Mouse (Mus musculus) monocyte, adult 2 months (primary cell): ENCODE data around the gene Ywhab.

Source experiments
- DNase-seq, 2 experiments: peaks; one replicate each; pipeline ENCODE4 v3.0.0; 2022; ENCODE audit warnings: low spot score in 2 of 2, low read depth in 1 of 2

Ywhab gene

DNA sequence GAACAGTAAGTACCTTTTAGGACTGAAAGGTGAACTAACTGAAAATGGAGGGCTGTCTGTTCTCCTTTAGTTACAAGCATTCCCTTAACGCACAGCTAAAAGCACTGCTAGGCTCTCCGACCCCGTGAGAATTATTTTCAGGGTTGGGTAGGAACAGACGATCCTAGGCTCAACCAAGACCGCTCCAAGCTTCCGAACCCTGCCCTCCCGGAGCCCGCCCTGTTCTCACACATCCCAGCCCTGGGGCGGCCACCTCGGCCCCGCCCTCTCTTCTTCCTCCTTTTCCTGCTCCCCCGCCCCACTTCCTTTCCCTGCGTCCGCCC, at the start of gene Ywhab:
Ywhab (plus strand) TSS at position 307 of the 323 bp plus-strand sequence.
- DNase-seq = no peak

DNA sequence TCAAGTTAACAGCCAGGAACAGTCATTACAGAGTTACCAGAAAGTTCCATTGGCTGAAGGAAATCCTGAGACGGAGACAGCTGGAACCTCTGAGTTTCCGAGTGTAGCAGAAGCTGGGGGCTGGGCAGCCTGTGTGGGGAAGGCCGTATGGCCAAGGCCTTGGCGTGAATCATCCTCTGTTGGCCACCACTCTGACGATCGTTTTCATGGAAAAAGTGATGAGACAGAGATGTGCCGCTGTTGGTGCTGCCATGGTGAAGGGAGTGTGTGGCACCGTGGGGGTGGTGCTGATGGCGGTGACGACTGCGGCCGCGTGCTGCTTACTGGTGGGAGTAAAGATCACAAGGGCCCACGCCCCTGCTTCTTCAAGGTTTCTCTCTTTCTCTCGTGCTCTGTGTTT, 48.5 kb upstream of the Ywhab start:
- no peak for DNase-seq

DNA sequence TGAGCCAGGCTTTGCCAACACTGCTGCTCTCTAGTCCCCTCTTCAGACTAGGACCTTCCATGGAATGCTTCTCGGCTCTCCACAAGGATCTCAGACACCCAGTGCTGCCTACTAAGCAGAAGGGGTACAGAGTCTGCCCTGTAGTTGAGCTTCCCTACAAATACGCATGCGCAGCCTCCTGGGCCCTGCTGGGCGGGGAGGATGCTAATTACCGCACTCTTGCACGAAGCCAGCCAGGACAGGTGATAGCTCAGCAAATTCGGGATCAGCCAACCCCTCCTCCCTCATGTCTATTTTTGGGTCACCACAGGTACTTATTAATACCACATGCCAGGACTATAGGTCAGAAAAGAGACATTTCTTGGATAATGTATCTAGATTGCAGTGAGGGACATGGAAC, 46.8 kb upstream of the Ywhab start:
- no peak for DNase-seq

DNA sequence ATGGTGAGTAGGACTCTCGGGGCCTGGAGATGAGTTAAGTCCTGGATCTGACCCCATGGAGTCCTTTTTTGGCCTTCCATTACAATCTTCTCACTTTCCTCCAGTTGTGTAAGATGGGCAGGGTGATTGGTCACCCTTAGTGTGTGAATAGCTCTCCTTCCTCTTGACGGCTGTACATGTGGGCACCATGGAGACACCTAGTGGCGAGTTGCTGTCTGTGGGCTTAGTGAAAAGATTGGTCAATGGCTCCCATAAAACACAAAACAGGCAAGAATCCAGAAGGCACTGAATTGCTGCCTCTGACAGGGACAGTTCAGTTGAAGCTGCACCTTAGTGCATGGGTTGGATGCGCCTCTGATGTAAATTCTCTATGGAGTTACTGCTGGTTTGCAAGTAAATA, 43.0 kb upstream of the Ywhab start:
- peak in 1 of 2 experiments; percentile 7 for DNase-seq

DNA sequence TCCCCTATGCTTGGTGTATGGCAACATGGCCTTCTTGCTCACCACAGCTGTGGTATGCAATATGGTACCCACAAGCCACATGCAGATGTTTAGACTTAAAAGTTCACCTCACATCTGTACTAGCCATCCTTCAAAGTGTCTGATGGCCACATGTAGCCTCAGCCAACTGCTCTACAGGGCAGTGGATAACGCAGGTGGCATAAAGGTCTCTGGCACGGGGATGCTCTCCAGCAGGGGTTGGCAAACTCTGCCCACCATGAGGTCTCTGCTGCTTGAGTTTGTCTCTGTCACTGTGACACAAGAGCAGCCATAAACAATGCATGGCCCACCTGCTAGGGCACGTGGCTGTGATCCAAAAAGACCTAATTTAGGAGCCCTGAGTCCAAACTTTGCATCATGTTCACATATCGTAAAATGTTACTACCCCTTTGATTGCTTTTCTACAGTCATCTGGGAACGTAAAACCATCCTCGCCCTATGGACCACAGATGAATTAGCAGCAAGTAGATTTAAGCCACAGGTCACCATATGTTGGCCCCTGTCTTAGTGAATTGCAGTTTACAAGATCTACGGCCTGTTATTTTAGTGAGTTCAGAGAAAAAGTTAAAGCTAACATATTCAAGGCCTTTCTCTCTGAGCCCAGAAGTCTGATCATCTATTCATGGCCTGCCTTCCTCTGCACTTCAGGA, 41.0 kb upstream of the Ywhab start:
- no peak for DNase-seq

DNA sequence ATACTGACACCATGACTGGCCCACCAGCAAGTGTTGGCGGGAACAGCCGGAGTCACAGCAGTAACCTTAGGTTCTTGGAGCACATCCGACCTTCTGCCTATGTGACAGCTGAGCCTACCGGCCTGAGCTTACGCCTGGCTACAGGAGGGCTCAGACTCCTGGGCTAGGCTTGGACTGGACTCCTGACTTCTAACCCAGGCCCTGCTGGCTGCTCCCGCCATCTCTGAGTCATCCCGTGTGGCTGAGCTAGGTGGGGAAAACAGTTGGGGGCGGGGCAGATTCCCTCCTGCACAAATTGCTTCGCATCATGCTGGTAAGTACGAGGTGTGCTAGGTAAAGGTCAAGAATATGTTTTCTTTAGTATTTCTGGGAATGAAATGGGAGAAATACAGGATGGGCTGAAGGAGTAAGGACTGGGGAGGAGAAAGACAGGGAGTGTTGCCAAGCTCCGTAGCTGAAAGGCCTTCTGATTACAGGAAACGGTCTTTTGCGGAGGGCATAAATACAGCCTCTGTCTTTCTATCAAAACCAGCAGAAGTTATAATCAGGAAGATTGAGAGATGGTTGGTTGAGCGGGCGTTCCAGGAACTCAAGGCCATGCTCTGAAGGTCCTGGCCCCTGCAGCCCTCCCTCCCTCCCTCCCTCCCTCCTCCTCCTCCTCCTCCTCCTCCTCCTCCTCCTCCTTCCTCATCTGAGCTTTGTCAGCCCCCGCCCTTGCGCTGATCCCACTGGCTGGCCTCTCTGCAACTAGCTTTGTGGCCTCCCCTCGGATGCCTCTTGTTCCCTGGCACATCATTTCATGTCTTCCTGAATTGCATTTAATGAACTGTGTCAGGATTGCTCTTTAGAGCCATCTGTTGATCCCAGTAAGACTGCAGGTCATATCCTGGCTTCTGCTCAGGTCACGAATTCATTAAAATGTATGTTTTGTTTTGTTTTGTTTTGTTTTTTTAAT, 29.9 kb upstream of the Ywhab start:
- DNase-seq = no peak

DNA sequence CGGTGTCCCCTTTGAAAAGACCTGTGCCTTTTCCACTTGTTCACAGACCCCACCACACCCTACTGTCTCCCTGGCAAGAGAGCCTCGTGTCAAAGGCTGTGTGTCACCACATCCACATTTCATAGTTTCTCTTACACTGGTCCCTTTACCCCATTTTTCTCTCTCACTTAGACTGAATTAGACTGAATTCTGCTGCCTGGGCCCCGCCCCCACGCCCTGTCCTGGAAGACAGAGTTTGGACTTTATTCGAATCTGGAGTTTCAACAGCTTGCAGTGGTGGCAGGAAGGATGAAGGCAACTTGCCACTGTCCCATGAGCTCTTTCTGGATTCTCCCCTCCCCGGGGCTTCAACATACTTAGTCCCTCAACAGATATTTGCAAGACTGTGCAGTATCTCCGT, 29.1 kb upstream of the Ywhab start:
- no peak for DNase-seq

DNA sequence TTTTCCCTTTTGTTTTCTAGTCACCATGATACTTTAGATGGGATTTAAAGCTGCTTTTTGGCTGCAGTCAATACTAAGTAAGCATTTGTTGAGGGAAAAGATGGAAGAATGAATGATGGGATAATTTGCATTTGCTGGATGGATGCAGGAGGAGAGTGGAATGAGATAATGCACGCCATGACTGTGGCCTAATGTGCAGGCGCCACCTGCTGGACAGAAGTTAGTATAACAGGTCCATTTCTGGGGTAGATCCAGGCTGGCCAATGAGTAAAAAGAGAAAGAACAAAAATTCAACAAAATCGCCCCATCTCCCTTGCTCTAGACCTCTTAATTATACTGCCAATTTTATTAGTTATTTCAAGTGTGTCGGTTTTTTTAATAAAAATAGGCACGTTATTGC, 26.2 kb upstream of the Ywhab start:
- no peak for DNase-seq

DNA sequence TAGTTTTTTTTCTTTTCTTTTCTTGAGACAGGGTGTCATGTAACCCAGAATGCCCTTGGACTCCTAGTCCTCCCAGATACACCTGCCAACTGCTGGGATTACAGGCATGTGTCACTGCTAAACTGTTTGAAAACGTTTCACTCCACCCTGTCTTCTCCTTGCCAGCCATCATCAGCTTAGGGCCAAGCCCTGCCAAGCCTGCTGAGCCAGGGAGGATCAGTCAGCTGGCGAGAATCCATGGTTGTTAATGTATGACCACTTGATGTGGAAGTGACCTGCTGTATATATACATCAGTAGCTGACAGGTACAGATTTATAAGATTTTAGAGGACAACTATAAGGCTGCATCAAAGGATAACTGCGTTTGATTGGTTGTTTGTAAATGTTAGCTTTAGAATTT, 24.4 kb upstream of the Ywhab start:
- no peak for DNase-seq

DNA sequence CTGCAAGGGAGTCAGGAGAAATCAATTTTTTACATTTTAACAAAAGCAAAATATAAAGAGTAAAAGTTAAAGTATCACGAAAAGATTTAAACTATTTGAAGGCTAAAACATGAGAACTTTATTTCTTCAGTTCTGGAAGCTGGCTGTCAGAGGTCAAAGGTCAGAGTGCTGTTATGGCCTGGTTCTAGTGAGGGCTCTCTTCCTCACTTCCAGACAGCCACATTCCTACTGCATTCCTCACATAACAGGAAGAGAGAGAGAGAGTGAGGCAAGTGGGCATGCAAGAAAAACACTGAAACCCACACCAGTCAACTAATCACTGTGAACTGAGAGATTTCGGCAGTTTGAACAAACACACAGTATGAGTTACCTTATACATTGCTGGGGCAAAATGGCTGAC, 20.7 kb upstream of the Ywhab start:
- no peak for DNase-seq

DNA sequence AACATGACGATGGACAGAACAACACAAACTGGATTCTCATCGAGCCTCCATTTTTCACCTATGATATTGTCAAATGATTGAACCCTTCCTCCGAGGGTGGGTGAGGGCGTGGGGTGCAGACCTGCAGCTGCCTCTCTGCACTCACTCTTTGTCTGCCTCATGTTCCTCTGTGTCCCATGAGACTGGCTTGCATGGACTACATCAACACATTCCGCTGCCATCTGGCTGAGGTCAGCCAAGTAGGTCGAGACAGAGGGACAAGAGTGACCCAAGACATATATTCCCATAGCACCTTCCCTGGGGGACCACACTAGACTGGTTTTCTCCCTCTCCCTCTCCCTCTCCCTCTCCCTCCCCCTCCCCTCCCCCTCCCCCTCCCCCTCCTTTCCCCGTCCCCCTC, 18.3 kb upstream of the Ywhab start:
- no peak for DNase-seq

DNA sequence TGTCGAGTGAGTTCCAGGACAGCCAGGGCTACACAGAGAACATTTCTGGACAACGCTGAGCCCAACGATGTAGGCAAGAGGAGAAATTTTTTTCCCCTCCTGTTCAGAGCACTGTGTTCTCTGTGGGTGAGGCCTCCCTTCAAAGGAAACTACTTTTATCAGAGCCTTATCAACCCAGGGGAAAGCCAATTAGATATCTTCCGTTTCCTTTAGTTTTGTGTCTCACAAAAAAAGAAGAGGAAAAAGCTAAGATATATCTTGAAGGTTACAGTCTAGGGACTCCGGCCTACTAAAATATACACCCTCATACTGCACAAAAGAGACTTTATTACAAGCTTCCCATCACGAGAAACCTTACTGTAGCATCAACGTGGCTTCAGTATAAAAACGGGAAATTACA, 7.5 kb upstream of the Ywhab start:
- no peak for DNase-seq

DNA sequence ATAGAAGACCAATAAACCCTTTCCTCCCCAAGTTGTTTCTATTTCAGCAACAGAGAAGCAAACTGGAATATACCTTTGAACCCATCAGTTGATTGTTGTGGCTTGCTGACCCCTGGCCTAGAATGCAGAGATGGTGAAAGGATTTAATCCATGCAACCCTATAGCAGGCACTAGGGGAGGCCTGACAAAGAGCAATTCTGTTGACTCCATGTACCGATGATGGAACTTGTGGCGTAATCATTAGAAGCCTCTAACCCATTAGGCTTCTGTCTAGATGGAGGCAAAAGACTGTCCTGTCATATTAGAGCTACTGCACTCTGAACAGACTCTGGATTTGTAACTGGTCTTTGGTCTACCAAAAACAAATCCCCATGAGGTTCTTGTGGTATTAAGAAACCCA, 1.9 kb upstream of the Ywhab start:
- no peak for DNase-seq

DNA sequence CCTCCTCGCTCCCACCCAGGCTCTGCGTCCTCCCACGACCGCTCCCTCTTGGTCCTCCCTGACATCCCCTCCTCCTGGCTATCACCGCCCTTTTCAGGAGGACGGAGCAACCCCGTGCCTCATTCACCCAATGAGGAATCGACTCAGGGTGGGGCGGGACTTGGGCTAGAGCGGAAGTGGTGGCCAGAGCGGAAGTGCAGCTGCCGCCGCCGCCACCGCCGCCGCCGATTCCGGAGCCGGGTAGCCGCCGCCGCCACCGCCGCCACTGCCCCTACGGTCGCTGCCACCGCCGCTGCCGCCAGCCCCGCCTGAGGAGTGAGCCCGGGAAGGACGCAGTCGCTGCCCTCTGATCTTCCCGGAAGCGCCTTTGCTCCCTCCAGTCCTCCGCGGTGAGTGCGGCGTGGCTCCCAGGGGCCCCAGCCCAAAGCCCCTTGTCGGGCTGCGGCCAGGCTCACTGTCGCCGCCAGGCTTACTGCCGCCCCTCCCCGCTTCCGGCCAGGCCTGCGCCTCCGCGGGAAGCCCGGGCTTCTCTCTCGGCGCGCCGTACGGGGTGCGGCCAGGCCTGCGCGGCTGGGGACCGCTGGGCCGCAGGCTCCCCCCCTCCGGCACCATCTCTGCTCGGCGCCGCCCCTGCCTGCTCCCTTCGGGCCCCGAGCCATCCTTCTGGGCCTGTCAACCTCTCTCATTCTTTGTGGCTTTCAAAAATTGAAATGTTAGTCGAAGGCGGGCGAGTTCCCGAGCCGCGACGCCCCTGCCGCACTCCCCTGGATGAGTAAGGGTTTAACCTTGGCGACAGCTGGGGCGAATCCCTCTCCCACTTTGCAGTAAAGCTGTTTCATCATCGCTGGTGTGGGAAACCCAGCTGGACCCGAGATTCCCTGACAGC, 460 bp downstream of the Ywhab start:
- DNase-seq = peak; percentile 82 to 85

DNA sequence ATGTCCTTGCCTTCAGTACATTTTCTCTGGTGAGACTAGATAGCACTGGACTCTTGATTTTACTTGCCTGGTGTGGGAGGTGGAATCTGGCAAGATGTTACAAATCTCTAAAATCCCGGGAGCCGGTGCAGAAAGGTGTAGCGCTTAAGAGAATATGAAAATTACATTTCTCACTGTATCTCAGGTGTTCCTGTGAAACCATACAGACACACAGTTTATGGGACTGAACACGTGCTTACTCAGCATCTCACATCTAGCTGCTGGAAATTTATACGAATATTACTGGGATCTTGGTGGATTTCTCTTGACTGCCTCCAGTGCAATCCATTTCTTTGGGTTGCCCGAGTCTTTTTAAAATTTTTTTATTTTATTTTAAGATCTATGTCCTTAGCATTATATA, 1.5 kb downstream of the Ywhab start:
- no peak for DNase-seq

DNA sequence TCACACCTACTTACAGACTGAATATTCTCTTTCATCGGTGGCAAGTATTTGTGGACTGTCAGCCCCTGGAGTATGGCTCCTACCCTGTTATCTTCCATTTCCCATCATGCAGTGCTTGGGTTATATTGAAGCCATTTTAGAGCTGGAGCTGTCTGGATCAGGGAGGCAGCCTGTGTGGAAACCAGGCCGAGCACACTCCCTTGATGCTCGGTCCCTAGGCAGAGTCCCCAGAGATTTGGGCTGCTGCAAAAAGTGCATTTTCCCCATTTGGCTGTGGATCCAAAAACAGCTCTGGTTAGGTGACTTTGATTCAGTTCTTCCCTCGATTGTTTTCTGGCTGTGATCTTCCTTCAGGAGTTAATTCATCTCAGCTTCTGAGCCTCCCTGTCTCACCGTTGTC, 2.1 kb downstream of the Ywhab start:
- no peak for DNase-seq

DNA sequence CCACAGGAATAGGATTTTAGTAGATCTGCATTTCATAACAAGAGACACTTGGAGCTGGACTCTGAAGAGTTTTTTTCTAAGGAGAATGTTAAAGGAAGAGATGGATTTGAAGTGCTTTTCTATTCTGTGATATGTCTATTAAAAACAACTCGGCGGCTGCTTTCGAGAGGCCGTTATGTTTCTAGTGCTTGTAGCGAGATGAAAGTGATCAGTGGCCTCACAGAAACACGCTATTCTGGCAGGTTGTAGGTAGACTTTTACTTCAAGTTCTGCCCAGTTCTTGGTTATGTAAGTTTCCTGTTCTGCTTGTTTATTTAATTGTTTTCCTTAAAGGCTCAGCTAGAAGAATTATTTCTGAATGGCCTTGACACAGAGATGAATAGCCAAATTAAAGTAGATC, 4.2 kb downstream of the Ywhab start:
- no peak for DNase-seq

DNA sequence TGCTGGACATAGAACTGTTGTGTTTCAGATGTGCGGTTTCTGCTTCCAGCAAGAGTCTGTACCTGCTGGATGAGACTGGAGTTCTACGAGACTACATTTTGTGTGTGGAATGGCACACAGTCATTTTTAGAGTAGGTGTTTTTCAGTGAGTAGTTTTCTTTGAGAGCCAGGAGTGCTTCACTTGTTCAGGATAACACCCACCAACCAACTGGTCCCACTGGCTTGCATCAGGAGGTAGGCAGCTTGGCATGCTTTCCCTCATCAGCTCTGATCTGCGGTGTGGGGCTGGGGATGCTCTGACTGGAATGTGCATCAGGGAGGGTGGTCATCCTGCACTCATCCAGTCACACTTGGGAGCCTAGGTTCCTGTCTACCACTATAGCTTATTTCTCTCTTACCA, 7.9 kb downstream of the Ywhab start:
- no peak for DNase-seq

DNA sequence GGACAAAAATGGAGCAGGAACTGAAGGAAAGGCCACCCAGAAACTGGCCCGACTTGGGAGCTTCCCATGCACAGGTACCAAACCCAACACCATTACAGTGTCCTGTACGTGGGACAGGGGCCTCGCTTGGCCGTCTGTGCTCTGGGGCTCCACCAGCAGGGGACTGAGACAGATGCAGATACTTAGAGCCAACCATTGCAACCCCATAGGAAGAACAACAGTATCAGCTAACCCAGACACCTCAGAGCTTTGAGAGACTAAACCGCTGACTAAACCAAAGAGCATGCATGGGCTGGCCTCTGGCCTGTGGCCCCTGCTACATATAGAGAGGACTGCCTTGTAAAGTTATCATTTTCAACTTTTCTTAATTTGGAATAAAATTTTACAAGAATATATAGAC, 9.7 kb downstream of the Ywhab start:
- DNase-seq = no peak

DNA sequence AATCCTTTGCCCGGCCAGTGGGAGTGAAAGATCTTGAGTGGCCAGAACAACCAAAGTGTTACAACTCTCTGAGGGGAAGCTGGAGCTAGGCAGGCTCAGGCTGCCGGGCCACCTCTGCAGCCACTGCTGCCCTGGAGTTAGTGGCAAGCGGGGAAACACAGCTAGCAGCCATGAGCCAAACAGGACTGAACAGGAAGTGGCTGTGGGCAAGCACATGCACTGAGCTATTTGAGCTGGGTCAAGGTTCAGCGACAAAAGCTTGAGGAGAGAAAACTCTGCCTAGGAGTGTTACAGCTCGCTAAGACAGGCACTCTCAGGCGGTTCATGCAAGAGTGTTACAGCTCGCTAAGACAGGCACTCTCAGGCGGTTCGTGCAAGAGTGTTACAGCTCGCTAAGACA, 12.2 kb downstream of the Ywhab start:
- DNase-seq = no peak

DNA sequence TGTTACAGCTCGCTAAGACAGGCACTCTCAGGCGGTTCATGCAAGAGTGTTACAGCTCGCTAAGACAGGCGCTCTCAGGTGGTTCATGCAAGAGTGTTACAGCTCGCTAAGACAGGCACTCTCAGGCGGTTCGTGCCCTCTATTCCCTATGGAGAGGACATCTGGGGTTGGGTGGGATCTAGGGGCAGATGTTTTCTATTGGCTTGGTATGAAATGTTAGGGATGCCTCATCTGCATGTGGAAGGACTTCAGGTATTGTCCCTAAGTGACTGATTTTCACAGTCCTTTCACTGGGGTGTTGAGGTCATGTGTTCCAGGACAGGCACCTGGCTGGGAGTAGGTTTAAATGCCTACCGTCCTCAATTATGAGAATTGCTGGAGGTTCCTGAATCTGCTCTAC, 12.8 kb downstream of the Ywhab start:
- DNase-seq = no peak
